Mouse (Mus musculus) kidney, embryonic 14.5 days (tissue): ENCODE measurements at regions not wholly inside any gene's neighbourhood (a gene's known extent, or its start where the extent isn't known, plus 50 kb on each side); places are given as distances from the start of the nearest gene placed in this dataset.

Source experiments
- ATAC-seq: fragments of 200-750 bp; cut with Nextera tagmentation; 2 replicates; pipeline ENCODE4 v1.8.0; 2017; ENCODE audit warnings: moderate number of reproducible peaks, mild to moderate bottlenecking, moderate TSS enrichment, moderate library complexity; ENCODE audit not compliant: low FRiP score, low TSS enrichment
- H3K27ac ChIP-seq: fragments of 300-500 bp; sonication (generic); 2 replicates; pipeline ENCODE4 v1.5.1; 2014; ENCODE audit warnings: low read depth, mild to moderate bottlenecking, low read length, moderate library complexity, mixed read lengths
- H3K27me3 ChIP-seq: fragments of 300-500 bp; sonication (generic); 2 replicates; pipeline ENCODE4 v1.6.1; 2014; ENCODE audit warnings: mild to moderate bottlenecking, low read length; ENCODE audit not compliant: control insufficient read depth, insufficient read depth
- H3K36me3 ChIP-seq: fragments of 300-500 bp; sonication (generic); 2 replicates; pipeline ENCODE4 v1.6.1; 2014; ENCODE audit warnings: low read length, mixed read lengths; ENCODE audit not compliant: control insufficient read depth, insufficient read depth
- H3K4me1 ChIP-seq: fragments of 300-500 bp; sonication (generic); 2 replicates; pipeline ENCODE4 v1.6.1; 2014; ENCODE audit warnings: low read length, mixed read lengths; ENCODE audit not compliant: control insufficient read depth, insufficient read depth
- H3K4me2 ChIP-seq: fragments of 300-500 bp; sonication (generic); replicated peaks from 2 replicates; pipeline ENCODE4 v1.6.1; 2014; ENCODE audit warnings: low read depth, mild to moderate bottlenecking, low read length
- H3K4me3 ChIP-seq: fragments of 300-500 bp; sonication (generic); 2 replicates; pipeline ENCODE4 v1.5.1; 2014; ENCODE audit warnings: mild to moderate bottlenecking, low read length
- H3K9ac ChIP-seq: fragments of 300-500 bp; sonication (generic); 2 replicates; pipeline ENCODE4 v1.6.1; 2014; ENCODE audit warnings: low read depth, mild to moderate bottlenecking, low read length, moderate library complexity
- H3K9me3 ChIP-seq: fragments of 300-500 bp; sonication (generic); 2 replicates; pipeline ENCODE4 v1.6.1; 2016; ENCODE audit warnings: low read length; ENCODE audit not compliant: control insufficient read depth
- WGBS: fragments of 180-500 bp; shearing (Covaris S2); extraction: QIAGEN DNeasy Blood & Tissue Kit; methylation state at CpG from one replicate; pipeline ENCODE4 v1.1.7; 2014; 5-methylcytosine and 5-hydroxymethylcytosine counted together

- Histone ChIP-seq H3K36me3 (no peaks in the 10 kb centered on the region), H3K27me3 (no peaks in the 10 kb centered on the region), H3K4me2 (no peak overlapping the region), H3K9ac (no peak overlapping the region), H3K9me3 (no peaks in the 10 kb centered on the region), H3K4me1 (no peaks in the 10 kb centered on the region), H3K4me3 (no peak overlapping the region), H3K27ac (no peak overlapping the region)
- ATAC-seq: no peak
- WGBS: 78% methylated on average over 6 of the region's 6 CpGs
Observed at GRCm38 (mm10) chr13:53722881-53723280, 250.0 kb upstream of the Msx2 start.

DNA sequence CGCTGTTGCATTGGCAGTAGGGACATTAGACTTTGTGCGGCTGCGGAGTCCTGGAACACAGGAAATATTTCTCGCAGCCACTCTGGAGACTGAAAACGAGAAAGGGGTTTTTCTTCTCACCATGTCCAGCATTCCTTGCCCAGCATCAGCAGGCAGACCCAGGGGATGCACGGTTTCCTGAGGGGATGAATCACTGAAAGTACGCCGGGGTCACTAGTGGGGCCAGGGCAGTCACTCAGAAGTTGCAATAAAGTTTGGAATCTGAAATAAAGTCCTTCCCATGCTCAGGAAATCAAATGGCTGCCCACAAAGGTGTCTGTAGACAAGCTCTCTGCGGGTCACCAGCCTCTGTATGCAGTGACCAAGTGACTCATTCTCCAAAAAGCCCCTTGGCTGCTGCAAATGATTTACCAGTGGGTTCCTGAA lies 248.2 kb upstream of the Msx2 start:
- no peaks in the 10 kb centered on the region for H3K9me3 ChIP-seq
- no peaks in the 10 kb centered on the region for H3K4me1 ChIP-seq
- peak; percentile 39; the same call in 1 of the 2 replicates for ATAC-seq
- no peak overlapping the region for H3K9ac ChIP-seq
- H3K27ac ChIP-seq: peak overlapping the region; percentile 74
- no peak overlapping the region for H3K4me2 ChIP-seq
- H3K36me3 ChIP-seq: no peaks in the 10 kb centered on the region
- no peaks in the 10 kb centered on the region for H3K27me3 ChIP-seq
- H3K4me3 ChIP-seq: no peak overlapping the region
- WGBS: 41% methylated on average over 9 of the region's 9 CpGs

GRCm38 (mm10) chr13:53717582-53717981 lies 244.7 kb upstream of the Msx2 start:
- no peaks in the 10 kb centered on the region for H3K27me3 ChIP-seq
- H3K9ac ChIP-seq: no peak overlapping the region
- no peak overlapping the region for H3K4me3 ChIP-seq
- H3K4me1 ChIP-seq: no peaks in the 10 kb centered on the region
- no peak for ATAC-seq
- no peaks in the 10 kb centered on the region for H3K36me3 ChIP-seq
- WGBS: 71% methylated on average over 4 of the region's 4 CpGs
- no peaks in the 10 kb centered on the region for H3K9me3 ChIP-seq
- H3K4me2 ChIP-seq: no peak overlapping the region
- no peak overlapping the region for H3K27ac ChIP-seq

DNA sequence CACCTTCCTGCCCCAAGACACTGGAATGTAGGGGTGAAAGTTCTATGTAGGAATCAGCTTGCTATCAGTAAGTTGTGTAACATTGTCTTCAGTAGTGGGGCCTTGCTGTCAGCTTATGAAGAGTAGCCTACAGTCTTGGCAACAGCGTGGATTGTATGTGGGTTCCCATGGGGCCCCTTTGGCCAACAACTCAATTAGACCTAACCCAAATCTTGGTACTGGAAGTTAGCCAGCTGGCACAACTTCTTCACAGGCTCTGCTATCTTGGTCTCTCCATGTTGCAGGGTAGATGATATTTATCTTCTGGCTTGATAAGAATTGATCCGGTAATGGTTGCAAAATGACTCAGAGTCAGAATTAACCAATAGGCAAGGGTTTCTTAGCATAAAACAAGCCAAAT lies 244.2 kb upstream of the Msx2 start:
- ATAC-seq: no peak
- no peak overlapping the region for H3K27ac ChIP-seq
- 75% methylated on average over 2 of the region's 2 CpGs for WGBS
- no peaks in the 10 kb centered on the region for H3K27me3 ChIP-seq
- H3K9ac ChIP-seq: no peak overlapping the region
- H3K4me3 ChIP-seq: no peak overlapping the region
- no peaks in the 10 kb centered on the region for H3K36me3 ChIP-seq
- no peaks in the 10 kb centered on the region for H3K4me1 ChIP-seq
- no peaks in the 10 kb centered on the region for H3K9me3 ChIP-seq
- no peak overlapping the region for H3K4me2 ChIP-seq

GRCm38 (mm10) chr13:53709062-53709461 lies 236.2 kb upstream of the Msx2 start:
- H3K27ac ChIP-seq: no peak overlapping the region
- no peak overlapping the region for H3K9ac ChIP-seq
- no peaks in the 10 kb centered on the region for H3K36me3 ChIP-seq
- ATAC-seq: no peak
- no peak overlapping the region for H3K4me2 ChIP-seq
- H3K27me3 ChIP-seq: no peaks in the 10 kb centered on the region
- no peak overlapping the region for H3K4me3 ChIP-seq
- H3K9me3 ChIP-seq: no peaks in the 10 kb centered on the region
- 82% methylated on average over 10 of the region's 10 CpGs for WGBS
- no peaks in the 10 kb centered on the region for H3K4me1 ChIP-seq

DNA sequence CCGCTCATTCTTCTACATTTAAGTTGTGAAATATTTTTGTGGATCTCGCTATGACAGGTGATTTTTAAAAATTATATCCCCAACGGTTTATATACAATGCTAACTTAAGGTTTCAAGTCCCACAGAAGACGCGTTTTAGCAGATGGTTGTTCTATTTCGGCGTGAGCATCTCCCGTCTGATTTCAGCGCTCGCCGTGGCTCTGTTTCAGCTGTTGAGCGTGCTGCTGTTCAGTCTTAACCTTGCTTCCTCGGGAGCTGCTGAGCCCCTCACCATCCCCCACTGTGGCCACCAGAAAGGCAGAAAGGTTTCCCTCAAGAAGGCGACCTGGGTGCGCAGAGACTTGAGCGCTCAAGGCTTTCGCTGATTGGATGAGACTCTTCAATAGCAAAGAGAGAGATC lies 234.7 kb upstream of the Msx2 start:
- Histone ChIP-seq H3K27ac (no peak overlapping the region), H3K27me3 (no peaks in the 10 kb centered on the region), H3K9me3 (no peaks in the 10 kb centered on the region), H3K36me3 (no peaks in the 10 kb centered on the region), H3K4me2 (no peak overlapping the region), H3K9ac (no peak overlapping the region), H3K4me1 (no peaks in the 10 kb centered on the region), H3K4me3 (no peak overlapping the region)
- 87% methylated on average over 17 of the region's 17 CpGs for WGBS
- no peak for ATAC-seq

DNA sequence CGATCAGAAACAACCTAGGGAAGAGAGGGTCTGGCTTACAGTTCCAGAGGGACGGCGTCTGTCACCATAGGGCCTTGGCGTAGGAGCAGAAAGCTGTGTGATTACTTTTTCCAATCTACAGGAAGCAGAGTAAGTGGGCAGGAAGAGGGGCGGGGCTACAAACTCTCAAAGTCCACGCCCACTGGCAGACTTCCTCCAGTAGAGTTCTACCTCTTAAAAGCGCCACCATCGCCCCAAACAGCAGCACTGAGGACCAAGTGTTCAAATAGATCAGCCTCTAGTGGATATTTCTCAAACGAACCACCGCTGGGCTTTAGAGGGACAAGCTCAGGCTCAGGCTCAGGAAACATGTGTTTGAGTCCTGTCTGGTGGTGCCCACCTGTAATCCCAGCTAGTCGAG lies 231.2 kb upstream of the Msx2 start:
- Histone ChIP-seq H3K4me3 (no peak overlapping the region), H3K4me2 (no peak overlapping the region), H3K36me3 (no peaks in the 10 kb centered on the region), H3K9me3 (no peaks in the 10 kb centered on the region), H3K9ac (no peak overlapping the region), H3K4me1 (no peaks in the 10 kb centered on the region), H3K27ac (no peak overlapping the region), H3K27me3 (no peaks in the 10 kb centered on the region)
- ATAC-seq: no peak
- 88% methylated on average over 11 of the region's 11 CpGs for WGBS

GRCm38 (mm10) chr13:53700236-53700635 lies 227.4 kb upstream of the Msx2 start:
- Histone ChIP-seq H3K4me3 (no peak overlapping the region), H3K27me3 (no peaks in the 10 kb centered on the region), H3K27ac (no peak overlapping the region), H3K9me3 (no peaks in the 10 kb centered on the region), H3K36me3 (no peaks in the 10 kb centered on the region), H3K9ac (no peak overlapping the region), H3K4me1 (no peaks in the 10 kb centered on the region), H3K4me2 (no peak overlapping the region)
- ATAC-seq: no peak
- 69% methylated on average over 3 of the region's 3 CpGs for WGBS

DNA sequence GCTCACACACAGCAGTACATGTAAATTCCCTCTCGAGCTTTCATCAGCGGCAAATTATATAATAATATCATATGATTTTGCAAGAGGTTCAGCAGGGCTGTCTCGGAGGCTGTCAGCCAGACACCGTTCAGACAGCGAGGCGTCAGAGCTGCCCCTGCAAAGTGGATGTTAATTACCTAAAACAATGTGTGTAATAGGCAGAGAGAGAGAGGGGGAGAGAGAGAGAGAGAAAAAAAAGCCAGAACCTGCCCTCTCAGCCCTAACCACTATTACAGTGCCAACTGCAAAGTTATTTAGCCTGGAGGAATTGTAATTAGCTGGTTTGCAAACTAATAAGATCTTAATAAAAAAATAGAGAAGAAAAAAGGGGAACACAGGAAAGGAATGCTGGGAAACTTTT lies 225.1 kb upstream of the Msx2 start:
- 30% methylated on average over 6 of the region's 6 CpGs for WGBS

DNA sequence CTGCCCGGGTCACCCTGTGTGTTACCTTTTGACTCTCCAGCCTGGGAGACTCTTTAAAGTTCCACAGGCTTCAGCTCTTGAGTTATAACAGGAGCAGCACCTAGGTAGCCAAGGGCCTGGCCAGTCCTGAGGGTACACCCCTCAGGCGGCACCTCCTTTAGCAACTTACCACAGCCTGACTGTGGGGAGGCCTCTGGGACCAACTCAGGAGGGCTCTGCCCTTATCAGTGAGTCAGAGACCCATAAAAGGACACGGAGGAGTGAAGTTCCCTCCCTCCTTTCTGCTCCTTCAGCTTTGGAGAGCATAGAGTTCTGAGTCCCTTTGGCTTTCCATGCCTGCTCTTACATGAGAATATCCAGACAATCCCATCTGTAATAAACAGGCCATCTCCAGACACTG lies 222.5 kb upstream of the Msx2 start:
- no peak overlapping the region for H3K27ac ChIP-seq
- H3K4me3 ChIP-seq: no peak overlapping the region
- ATAC-seq: no peak
- no peaks in the 10 kb centered on the region for H3K9me3 ChIP-seq
- H3K9ac ChIP-seq: no peak overlapping the region
- no peak overlapping the region for H3K4me2 ChIP-seq
- H3K27me3 ChIP-seq: no peaks in the 10 kb centered on the region
- no peaks in the 10 kb centered on the region for H3K4me1 ChIP-seq
- no peaks in the 10 kb centered on the region for H3K36me3 ChIP-seq
- WGBS: 29% methylated on average over 3 of the region's 3 CpGs

More for the DNA sequence above, 225.1 kb upstream of the Msx2 start:
- no peaks in the 10 kb centered on the region for H3K36me3 ChIP-seq
- H3K4me2 ChIP-seq: no peak overlapping the region
- ATAC-seq: no peak
- no peak overlapping the region for H3K27ac ChIP-seq
- H3K9ac ChIP-seq: no peak overlapping the region
- H3K9me3 ChIP-seq: no peaks in the 10 kb centered on the region
- no peaks in the 10 kb centered on the region for H3K27me3 ChIP-seq
- no peak overlapping the region for H3K4me3 ChIP-seq
- no peaks in the 10 kb centered on the region for H3K4me1 ChIP-seq
